ENCODE assay signal across 24 mouse cellular contexts in the genomic region with DNA sequence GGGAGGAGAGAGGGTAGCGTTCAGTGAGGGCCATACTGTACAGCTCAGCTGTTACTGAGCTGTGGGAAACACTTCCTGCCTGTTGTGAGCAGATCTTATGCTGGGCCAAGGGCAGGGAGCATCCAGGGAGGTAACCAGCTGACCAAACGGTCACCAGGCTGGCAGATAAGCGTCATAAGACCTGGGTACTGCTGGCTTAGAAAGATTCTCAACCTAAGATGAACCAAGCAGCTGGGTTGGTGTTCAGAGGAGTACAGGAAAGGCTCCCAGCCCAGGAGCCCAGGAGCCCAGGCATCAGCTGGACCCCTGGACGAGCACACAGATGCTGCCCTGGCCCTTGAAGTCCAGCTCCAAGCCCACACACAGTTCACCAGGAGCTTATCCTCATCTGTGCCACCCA. TPM values are rescaled to one million over a fixed set of nuclear protein-coding genes. Genes with fewer than 3 reads are reported as not detected.
DNase-seq lines count a peak whose midpoint lies in the region; ATAC-seq and TF ChIP-seq lines count a peak whose summit lies in the region.
"Had no signal": no experiment of that assay in that cellular context is flagged by ENCODE, and none has a peak within 500 bp of the region (broad histone marks: within the 10 kb centered on the region; RNA-seq: fewer than 3 reads in every experiment).

No protein-coding gene starts in this region.

- H3K36me3 ChIP-seq in embryonic facial prominence, embryonic 10.5 days (replicated peaks), result peaks cover 97% of the 10 kb centered on the region

- no peaks in the 10 kb centered on the region for H3K27me3 ChIP-seq in embryonic facial prominence, embryonic 10.5 days (replicated peaks; ENCODE audit: low read depth, poor library complexity, severe bottlenecking)
- H3K27me3 ChIP-seq: embryonic facial prominence, embryonic 13.5 days; forebrain, embryonic 15.5 days; heart, embryonic 15.5 days; hindbrain, embryonic 13.5 days; megakaryocyte, embryonic 14.5 days; midbrain, embryonic 13.5 days had no signal

- no peak overlapping the region for H3K4me3 ChIP-seq in lung, adult 2 months (replicated peaks; ENCODE audit: extremely low read depth, low read depth, low read length)
- H3K4me3 ChIP-seq in embryonic facial prominence, embryonic 10.5 days, result no peak overlapping the region
- H3K4me3 ChIP-seq: embryonic facial prominence, embryonic 13.5 days; forebrain, embryonic 15.5 days; heart, embryonic 15.5 days; hindbrain, embryonic 13.5 days; megakaryocyte, embryonic 14.5 days; midbrain, embryonic 13.5 days had no signal

- 95% methylated on average over 4 of the region's 4 CpGs for WGBS in lung, adult 2 months
- 88% methylated on average over 4 of the region's 4 CpGs for WGBS in embryonic facial prominence, embryonic 10.5 days

- no peak for TF ChIP-seq POLR2A in lung, adult 2 months (IDR thresholded peaks at IDR 0.05; ENCODE audit: borderline replicate concordance, extremely low read depth, low read depth, low read length)

- peak; percentile 1 for DNase-seq in adrenal gland, postnatal 4 days (ENCODE audit: low spot score in 2 of 2)
- no peak for DNase-seq in adrenal gland, postnatal 14 days
- DNase-seq in kidney, adult 11 months, result peak; percentile 1
- DNase-seq in kidney, postnatal 36 days, result no peak
- DNase-seq in lung, adult 2 months, result peak; percentile 0
- DNase-seq in lung, postnatal 25 days (ENCODE audit: low spot score), result no peak
- DNase-seq in embryonic facial prominence, embryonic 10.5 days (ENCODE audit: low spot score), result peak; percentile 5
- DNase-seq: gastrocnemius, postnatal 14 days; heart, adult 18-20 months; kidney, adult 9 months; kidney, postnatal 25 days; left cerebral cortex, postnatal 4 days; lung, embryonic 14.5 days; lung, postnatal 36 days; spleen, adult 18-20 months; thymus, postnatal 14 days had no signal

- no peak for TF ChIP-seq CTCF in lung, adult 2 months (IDR thresholded peaks at IDR 0.05; ENCODE audit: insufficient read depth, low read length)

- ATAC-seq in erythroblast, adult 5-6 weeks (replicated peaks; ENCODE audit: low FRiP score, poor library complexity, severe bottlenecking), result no peak
- ATAC-seq: CD4-positive, CD25-positive, alpha-beta regulatory T cell, adult 4 months; forebrain, embryonic 15.5 days; midbrain, embryonic 13.5 days had no signal

- no peak overlapping the region for H3K27ac ChIP-seq in embryonic facial prominence, embryonic 10.5 days (replicated peaks)
- H3K27ac ChIP-seq: embryonic facial prominence, embryonic 13.5 days; forebrain, embryonic 15.5 days; heart, embryonic 15.5 days; hindbrain, embryonic 13.5 days; midbrain, embryonic 13.5 days had no signal

- H3K4me1 ChIP-seq in lung, adult 2 months (ENCODE audit: control insufficient read depth, insufficient read depth, low read length), result no peaks in the 10 kb centered on the region
- H3K4me1 ChIP-seq in embryonic facial prominence, embryonic 10.5 days, result no peaks in the 10 kb centered on the region
- H3K4me1 ChIP-seq: embryonic facial prominence, embryonic 13.5 days; forebrain, embryonic 15.5 days; heart, embryonic 15.5 days; hindbrain, embryonic 13.5 days; midbrain, embryonic 13.5 days had no signal

- no peaks in the 10 kb centered on the region for H3K9me3 ChIP-seq in embryonic facial prominence, embryonic 10.5 days
- H3K9me3 ChIP-seq: embryonic facial prominence, embryonic 13.5 days; forebrain, embryonic 15.5 days; heart, embryonic 15.5 days; hindbrain, embryonic 13.5 days; megakaryocyte, embryonic 14.5 days; midbrain, embryonic 13.5 days had no signal

RNA-seq across cellular contexts. Expression of a gene that starts 15.4 kb away (rescaled TPM):
- total RNA-seq in adrenal gland, postnatal 4 days (2021), result 10 to 100 TPM; 70.8 to 71.9 TPM
- total RNA-seq in adrenal gland, postnatal 14 days (2021), result 82.6 and 91.7 TPM in 2 replicates
- 26.9 and 29.5 TPM in 2 replicates for polyA plus RNA-seq in lung, adult 2 months (2012; rRNA removed)
- polyA plus RNA-seq in embryonic facial prominence, embryonic 10.5 days (2016; fragmentation: Nextera tagmentation; extraction: Ambion mirVana), result 143 and 148 TPM in 2 replicates
- total RNA-seq in erythroblast, adult 5-6 weeks (2015; ENCODE audit: low replicate concordance), result 10.0 and 13.1 TPM in 2 replicates
- total RNA-seq in erythroblast, adult 5-6 weeks (2017; ENCODE audit: low replicate concordance), result 7.2 and 18.3 TPM in 2 replicates

RNA-seq across cellular contexts. Expression of a gene that starts 15.5 kb away (rescaled TPM):
- total RNA-seq in adrenal gland, postnatal 4 days (2021), result 10 to 100 TPM; 11.0 to 11.9 TPM
- total RNA-seq in adrenal gland, postnatal 14 days (2021), result 5.7 and 6.8 TPM in 2 replicates
- 5.8 and 7.5 TPM in 2 replicates for polyA plus RNA-seq in lung, adult 2 months (2012; rRNA removed)
- polyA plus RNA-seq in embryonic facial prominence, embryonic 10.5 days (2016; fragmentation: Nextera tagmentation; extraction: Ambion mirVana), result 12.3 and 13.8 TPM in 2 replicates
- 0.63 TPM in 1 of 2 replicates, not detected in the other for total RNA-seq in erythroblast, adult 5-6 weeks (2015; ENCODE audit: low replicate concordance)
- total RNA-seq in erythroblast, adult 5-6 weeks (2017; ENCODE audit: low replicate concordance), result 0.70 and 2.2 TPM in 2 replicates

RNA-seq across cellular contexts. Expression of a gene that starts 54.8 kb away (rescaled TPM):
- total RNA-seq in adrenal gland, postnatal 4 days (2021), result 100 to 1,000 TPM; 225 to 242 TPM
- total RNA-seq in adrenal gland, postnatal 14 days (2021), result 274 and 315 TPM in 2 replicates
- polyA plus RNA-seq in lung, adult 2 months (2012; rRNA removed), result 126 and 134 TPM in 2 replicates
- 4.5 and 5.7 TPM in 2 replicates for polyA plus RNA-seq in embryonic facial prominence, embryonic 10.5 days (2016; fragmentation: Nextera tagmentation; extraction: Ambion mirVana)
- total RNA-seq in erythroblast, adult 5-6 weeks (2015; ENCODE audit: low replicate concordance), result 11.0 and 15.0 TPM in 2 replicates
- total RNA-seq in erythroblast, adult 5-6 weeks (2017; ENCODE audit: low replicate concordance), result 11.4 and 19.5 TPM in 2 replicates

Comparison
In these comparisons a context has a peak if more than half of its experiments do, and no peak if none do; other contexts are left out.
1. DNase-seq: peak in adrenal gland, postnatal 4 days (2 of 2), kidney, adult 11 months (single experiment), lung, adult 2 months (single experiment) and embryonic facial prominence, embryonic 10.5 days (single experiment); none in adrenal gland, postnatal 14 days (single experiment), kidney, postnatal 36 days (0 of 2) and lung, postnatal 25 days (single experiment).
2. RNA of a gene that starts 54.8 kb away (total RNA-seq): 274 to 315 TPM in adrenal gland, postnatal 14 days and 225 to 242 TPM in adrenal gland, postnatal 4 days; 11.0 to 19.5 TPM in erythroblast, adult 5-6 weeks; every median in the first group is over 10 times any median in the second.